Mouse (Mus musculus): ENCODE results near the gene Cgas. TPM values are rescaled to one million over a fixed set of nuclear protein-coding genes. Genes with fewer than 3 reads are reported as not detected.

Cgas gene
- polyA plus RNA-seq, 1 experiment from 2014 or later: 0.72 TPM

GRCm38 (mm10) chr9:78395244-78395629 is 47.8 kb downstream of the Cgas start:
- Histone ChIP-seq H3K27me3 (ENCODE audit: insufficient read depth, poor library complexity, severe bottlenecking) (peaks cover 63% of the 10 kb centered on the region), H3K9me3 (no peaks in the 10 kb centered on the region), H3K4me3 (peak overlapping the region; percentile 59), H3K4me1 (peaks cover 7% of the 10 kb centered on the region), H3K27ac (no peak overlapping the region), H3K36me3 (no peaks in the 10 kb centered on the region)
- DNase-seq (ENCODE audit: low spot score): no peak
- 30% methylated on average over 11 of the region's 11 CpGs for WGBS

- H3K36me3 ChIP-seq: no peaks in the 10 kb centered on the region
- peaks cover 7% of the 10 kb centered on the region for H3K4me1 ChIP-seq
- no peaks in the 10 kb centered on the region for H3K9me3 ChIP-seq
- no peak overlapping the region for H3K4me3 ChIP-seq
- no peak overlapping the region for H3K27ac ChIP-seq
- H3K27me3 ChIP-seq (ENCODE audit: insufficient read depth, poor library complexity, severe bottlenecking): peaks cover 63% of the 10 kb centered on the region
- DNase-seq (ENCODE audit: low spot score): no peak
- WGBS: 58% methylated on average over 7 of the region's 7 CpGs
Observed at GRCm38 (mm10) chr9:78394602-78395001, 48.4 kb downstream of the Cgas start.

GRCm38 (mm10) chr9:78393741-78394140 is 49.3 kb downstream of the Cgas start:
- no peak for DNase-seq (ENCODE audit: low spot score)
- peaks cover 63% of the 10 kb centered on the region for H3K27me3 ChIP-seq (ENCODE audit: insufficient read depth, poor library complexity, severe bottlenecking)
- H3K36me3 ChIP-seq: no peaks in the 10 kb centered on the region
- no peak overlapping the region for H3K4me3 ChIP-seq
- peaks cover 7% of the 10 kb centered on the region for H3K4me1 ChIP-seq
- H3K27ac ChIP-seq: no peak overlapping the region
- no peaks in the 10 kb centered on the region for H3K9me3 ChIP-seq
- 81% methylated on average over 10 of the region's 10 CpGs for WGBS

GRCm38 (mm10) chr9:78389981-78390380 is 53.1 kb downstream of the Cgas start:
- DNase-seq (ENCODE audit: low spot score): peak; percentile 43
- H3K27me3 ChIP-seq (ENCODE audit: insufficient read depth, poor library complexity, severe bottlenecking): peaks cover 30% of the 10 kb centered on the region
- no peak overlapping the region for H3K27ac ChIP-seq
- no peak overlapping the region for H3K4me3 ChIP-seq
- 41% methylated on average over 5 of the region's 5 CpGs for WGBS
- H3K9me3 ChIP-seq: no peaks in the 10 kb centered on the region
- H3K4me1 ChIP-seq: no peaks in the 10 kb centered on the region
- H3K36me3 ChIP-seq: no peaks in the 10 kb centered on the region

GRCm38 (mm10) chr9:78386947-78387346 is 56.1 kb downstream of the Cgas start:
- no peaks in the 10 kb centered on the region for H3K36me3 ChIP-seq
- DNase-seq (ENCODE audit: low spot score): no peak
- 85% methylated on average over 7 of the region's 7 CpGs for WGBS
- no peaks in the 10 kb centered on the region for H3K4me1 ChIP-seq
- H3K9me3 ChIP-seq: no peaks in the 10 kb centered on the region
- peaks cover under 1% of the 10 kb centered on the region; the same call in 1 of the 2 replicates for H3K27me3 ChIP-seq (ENCODE audit: insufficient read depth, poor library complexity, severe bottlenecking)
- no peak overlapping the region for H3K27ac ChIP-seq
- H3K4me3 ChIP-seq: no peak overlapping the region

- whole genome bisulfite sequencing: 50% methylated on average over 3 of the region's 3 CpGs
- no peak overlapping the region for H3K27ac ChIP-seq
Observed at GRCm38 (mm10) chr9:78385893-78386292, 57.1 kb downstream of the Cgas start.

More at GRCm38 (mm10) chr9:78385893-78386292, 57.1 kb downstream of the Cgas start:
- no peaks in the 10 kb centered on the region for H3K27me3 ChIP-seq (ENCODE audit: insufficient read depth, poor library complexity, severe bottlenecking)
- no peaks in the 10 kb centered on the region for H3K9me3 ChIP-seq
- DNase-seq (ENCODE audit: low spot score): no peak
- H3K36me3 ChIP-seq: no peaks in the 10 kb centered on the region
- H3K4me3 ChIP-seq: no peak overlapping the region
- no peaks in the 10 kb centered on the region for H3K4me1 ChIP-seq

Small RNAs within 50 kb of the gene (microRNA-seq; reads per million reads assigned to microRNA genes)
- gene Gm26377: not detected

Other genes starting within 250 kb of the Cgas start
- not detected in 2 replicates for gene Gsta1, start 212.6 kb downstream of the Cgas start, polyA plus RNA-seq (2016; fragmentation: Nextera tagmentation; extraction: Ambion mirVana)
- not detected in 2 replicates for gene Gm3776, start 186.1 kb downstream of the Cgas start, polyA plus RNA-seq (2016; fragmentation: Nextera tagmentation; extraction: Ambion mirVana)
- not detected in 2 replicates for gene Gm10639, start 153.3 kb downstream of the Cgas start, polyA plus RNA-seq (2016; fragmentation: Nextera tagmentation; extraction: Ambion mirVana)
- not detected in 2 replicates for gene Omt2a, start 128.4 kb downstream of the Cgas start, polyA plus RNA-seq (2016; fragmentation: Nextera tagmentation; extraction: Ambion mirVana)
- not detected in 2 replicates for gene Omt2b, start 115.6 kb downstream of the Cgas start, polyA plus RNA-seq (2016; fragmentation: Nextera tagmentation; extraction: Ambion mirVana)
- gene Gsta2, start 87.4 kb downstream of the Cgas start, polyA plus RNA-seq (2016; fragmentation: Nextera tagmentation; extraction: Ambion mirVana): not detected in 2 replicates
- gene Dppa5a, start 75.1 kb downstream of the Cgas start, polyA plus RNA-seq (2016; fragmentation: Nextera tagmentation; extraction: Ambion mirVana): not detected in 2 replicates
- 0.97 and 1.2 TPM in 2 replicates for gene Ooep, start 64.5 kb downstream of the Cgas start, polyA plus RNA-seq (2016; fragmentation: Nextera tagmentation; extraction: Ambion mirVana)
- gene Ddx43, start 47.5 kb downstream of the Cgas start, polyA plus RNA-seq (2016; fragmentation: Nextera tagmentation; extraction: Ambion mirVana): 0.24 and 0.25 TPM in 2 replicates
- gene Mto1, start 5.0 kb upstream of the Cgas start, polyA plus RNA-seq (2016; fragmentation: Nextera tagmentation; extraction: Ambion mirVana): 28.1 and 30.3 TPM in 2 replicates
- gene Gm17324, start 5.5 kb upstream of the Cgas start, polyA plus RNA-seq (2016; fragmentation: Nextera tagmentation; extraction: Ambion mirVana): 0.89 and 1.1 TPM in 2 replicates
- gene Eef1a1, start 45.9 kb upstream of the Cgas start, polyA plus RNA-seq (2016; fragmentation: Nextera tagmentation; extraction: Ambion mirVana): 2,877 and 3,185 TPM in 2 replicates
- gene Slc17a5, start 144.8 kb upstream of the Cgas start, polyA plus RNA-seq (2016; fragmentation: Nextera tagmentation; extraction: Ambion mirVana): 6.0 and 7.0 TPM in 2 replicates
- 1.1 and 1.3 TPM in 2 replicates for gene Cd109, start 172.3 kb upstream of the Cgas start, polyA plus RNA-seq (2016; fragmentation: Nextera tagmentation; extraction: Ambion mirVana)

Measured in heart, embryonic 10.5 days (tissue).